Mouse (Mus musculus) gastrocnemius, postnatal 36 days (tissue): ENCODE data around the gene Ptprcap. TPM values are rescaled to one million over a fixed set of nuclear protein-coding genes. Genes with fewer than 3 reads are reported as not detected.
"Not testable (repeated sequence)": the region's sequence is repeated elsewhere in the genome, so short reads cannot be mapped to it uniquely, and the experiment has no call there.

Experiments
- DNase-seq, 2 experiments: peaks; one replicate each; pipeline ENCODE4 v3.0.0; 2022
- intact Hi-C: fragments of 180-260 bp; cut with DNase I; formaldehyde crosslinking; loops from one replicate; pipeline ENCODE4 v1.15.1; 2025
- long read RNA-seq, 2 experiments: library from polyadenylated mRNA; stranded (forward); transcript quantifications; one replicate each; pipeline ENCODE4 v2.0.0; 2021
- total RNA-seq, 2 experiments: library from RNA; stranded (reverse); gene quantifications; 2 replicates each; pipeline ENCODE4 v1.2.3; 2021

Ptprcap gene
- 1 to 10 TPM in 1 of 2 experiments, under 1 TPM in 1; 0.86 to 1.8 TPM for total RNA-seq
- long read RNA-seq, experiment 1: 0 reads
- long read RNA-seq, experiment 2, partial matches to known transcripts: 1 of 7 reads
- long read RNA-seq, experiment 2, other reads (novel, unspliced or antisense): 6 of 7 reads

DNA sequence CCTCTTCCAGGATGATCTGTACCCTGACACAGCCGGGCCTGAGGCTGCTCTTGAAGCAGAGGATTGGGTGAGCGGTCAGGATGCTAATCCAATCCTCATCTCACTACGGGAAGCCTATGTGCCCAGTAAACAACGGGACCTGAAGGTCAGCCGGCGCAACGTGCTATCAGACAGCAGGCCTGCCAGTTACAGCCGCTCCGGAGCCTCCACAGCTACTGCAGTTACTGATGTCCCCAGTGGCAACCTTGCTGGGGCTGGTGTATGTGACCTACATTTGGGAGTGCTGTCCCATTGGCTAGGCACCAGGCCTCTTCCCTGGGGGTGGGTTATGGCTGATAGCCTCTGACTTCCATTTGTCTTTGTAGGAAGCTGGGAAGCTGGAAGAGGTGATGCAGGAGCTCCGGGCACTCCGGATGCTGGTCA, at the start of gene Ptprcap:
Ptprcap (plus strand) TSS at position 373 of the 423 bp plus-strand sequence.
- intact Hi-C loops: no loop called here
- no peak for DNase-seq

DNA sequence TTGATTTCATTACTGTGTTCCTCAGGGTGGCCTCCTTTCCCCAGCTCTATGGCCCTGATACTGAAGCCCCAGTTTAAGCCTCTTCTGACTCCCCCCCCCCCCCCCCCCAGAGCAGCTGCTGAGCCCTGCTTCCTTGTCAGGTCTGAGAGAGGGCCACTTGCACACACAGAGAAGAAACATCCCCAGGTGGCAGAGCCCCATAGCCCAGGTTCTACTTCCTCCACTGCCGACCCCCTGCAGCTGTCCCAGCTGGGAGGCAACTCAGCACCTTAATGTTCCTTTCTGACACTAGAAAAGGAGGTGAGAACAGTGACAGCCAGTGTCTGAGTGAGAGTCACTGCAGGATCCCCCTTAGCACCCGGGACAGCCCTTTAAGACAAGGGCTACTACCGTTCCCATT, 49.6 kb upstream of the Ptprcap start:
- intact Hi-C loops: no loop called here
- no peak for DNase-seq

DNA sequence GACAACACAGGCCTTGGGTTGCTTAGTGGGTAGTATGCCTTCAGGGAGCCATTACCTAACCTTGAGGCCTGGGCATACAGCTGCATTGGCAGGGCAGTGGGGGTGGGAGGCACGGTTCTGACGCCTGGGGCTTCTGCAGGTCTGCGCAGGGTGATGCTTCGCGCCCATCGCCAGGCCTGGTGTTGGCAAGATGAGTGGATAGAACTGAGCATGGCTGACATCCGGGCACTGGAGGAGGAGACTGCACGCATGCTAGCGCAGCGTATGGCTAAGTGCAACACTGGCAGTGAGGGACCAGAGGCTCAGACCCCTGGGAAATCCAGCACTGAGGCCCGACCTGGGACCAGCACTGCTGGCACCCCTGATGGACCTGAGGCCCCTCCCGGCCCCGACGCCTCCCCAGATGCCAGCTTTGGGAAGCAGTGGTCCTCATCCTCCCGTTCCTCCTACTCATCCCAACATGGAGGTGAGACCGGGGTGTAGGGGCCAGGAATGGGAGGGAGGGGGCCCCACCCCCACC, 48.7 kb upstream of the Ptprcap start:
- intact Hi-C loops: no loop called here
- no peak for DNase-seq

DNA sequence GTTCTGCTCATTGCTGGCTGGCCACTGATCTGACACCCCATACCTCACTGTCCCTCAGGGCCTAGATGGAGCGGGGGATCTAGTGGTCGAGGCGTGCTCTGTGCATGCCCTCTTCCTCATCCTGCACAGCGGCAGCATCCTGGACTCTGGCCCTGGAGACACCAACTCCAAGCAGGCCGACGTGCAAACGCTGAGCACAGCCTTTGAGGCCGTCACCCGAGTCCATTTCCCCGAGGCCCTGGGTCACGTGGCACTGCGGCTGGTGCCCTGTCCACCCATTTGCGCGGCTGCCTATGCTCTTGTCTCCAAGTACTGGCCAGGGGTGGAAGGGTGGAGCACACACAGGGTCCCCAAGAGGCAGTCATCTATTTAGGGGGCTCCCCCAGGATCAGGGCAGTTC, 46.8 kb upstream of the Ptprcap start:
- DNase-seq: no peak

DNA sequence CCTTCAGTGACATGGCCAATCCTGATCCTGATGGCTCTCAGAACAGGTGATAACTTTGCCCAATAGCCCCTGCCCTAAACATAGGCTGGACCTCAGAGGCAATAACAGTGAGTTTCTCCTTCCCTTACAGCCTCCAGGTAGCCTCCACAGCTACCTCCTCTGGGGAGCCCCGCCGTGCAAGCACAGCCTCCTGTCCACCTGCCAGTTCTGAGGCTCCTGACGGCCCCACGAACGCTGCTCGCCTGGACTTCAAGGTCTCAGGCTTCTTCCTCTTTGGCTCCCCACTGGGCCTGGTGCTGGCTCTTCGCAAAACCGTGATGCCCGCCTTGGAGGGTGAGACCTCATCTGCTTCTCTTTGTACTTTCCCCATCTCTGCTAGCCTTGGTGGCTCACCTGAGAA, 44.9 kb upstream of the Ptprcap start:
- intact Hi-C loops: no loop called here
- DNase-seq: no peak

More for the DNA sequence above, 46.8 kb upstream of the Ptprcap start:
- intact Hi-C loops: no loop called here

DNA sequence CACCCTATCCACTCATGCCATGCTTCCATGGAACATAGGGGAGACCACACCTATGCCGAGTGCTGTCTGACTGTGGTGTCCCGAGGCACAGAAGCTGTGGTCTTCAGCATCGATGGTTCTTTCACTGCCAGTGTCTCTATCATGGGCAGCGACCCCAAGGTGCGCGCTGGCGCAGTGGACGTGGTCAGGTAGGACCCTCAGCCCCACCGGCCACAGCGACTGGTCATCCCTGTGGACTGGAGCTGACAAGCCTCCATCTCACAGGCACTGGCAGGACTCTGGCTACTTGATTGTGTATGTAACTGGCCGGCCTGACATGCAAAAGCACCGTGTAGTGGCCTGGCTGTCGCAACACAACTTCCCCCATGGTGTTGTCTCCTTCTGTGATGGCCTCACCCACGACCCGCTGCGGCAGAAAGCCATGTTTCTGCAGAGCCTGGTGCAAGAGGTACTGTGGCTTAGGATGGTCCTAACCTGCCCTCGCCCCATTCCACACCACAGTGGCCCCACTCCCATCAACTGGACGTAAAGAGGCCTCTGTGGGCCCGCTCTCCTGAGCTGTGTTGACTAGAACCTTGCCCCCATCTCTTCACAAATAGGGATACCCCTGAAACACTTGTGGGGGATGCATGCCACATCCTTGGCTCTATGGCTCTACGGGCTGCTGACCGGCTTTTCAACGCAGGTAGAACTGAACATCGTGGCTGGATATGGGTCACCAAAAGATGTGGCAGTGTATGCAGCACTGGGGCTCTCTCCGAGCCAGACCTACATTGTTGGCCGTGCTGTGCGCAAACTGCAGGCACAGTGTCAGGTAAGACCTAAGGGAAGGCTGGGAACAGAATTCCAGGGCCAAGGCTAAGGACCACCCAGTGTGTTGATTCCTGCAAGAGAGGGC, 41.1 kb upstream of the Ptprcap start:
- DNase-seq: no peak
- intact Hi-C loops: no loop called here

DNA sequence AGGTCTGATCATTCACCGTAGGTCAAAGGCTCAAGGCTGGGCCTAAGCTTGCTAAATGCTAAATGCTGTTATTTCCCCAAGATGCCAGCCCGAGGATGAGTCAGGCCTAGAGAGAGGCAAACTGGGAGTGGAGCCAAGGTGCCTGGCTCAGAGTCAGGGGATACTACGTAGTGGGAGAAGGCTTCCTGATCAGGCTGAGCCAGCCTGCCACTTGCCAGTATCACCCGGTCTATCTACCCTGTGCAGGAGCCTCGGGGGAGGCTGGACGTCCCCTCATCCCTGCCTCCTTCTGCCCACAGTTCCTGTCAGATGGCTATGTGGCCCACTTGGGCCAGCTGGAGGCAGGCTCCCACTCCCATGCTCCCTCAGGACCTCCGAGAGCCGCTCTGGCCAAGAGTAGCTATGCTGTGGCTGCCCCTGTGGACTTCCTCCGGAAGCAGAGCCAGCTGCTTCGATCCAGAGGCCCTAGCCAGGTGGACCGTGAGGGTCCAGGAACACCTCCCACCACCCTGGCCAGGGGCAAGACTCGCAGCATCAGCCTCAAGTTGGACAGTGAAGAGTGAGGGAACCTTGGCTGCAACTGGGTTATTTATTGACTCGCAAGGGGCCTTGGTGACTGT, 40.1 kb upstream of the Ptprcap start:
- intact Hi-C loops: no loop called here
- DNase-seq: peak; percentile 79 to 80

DNA sequence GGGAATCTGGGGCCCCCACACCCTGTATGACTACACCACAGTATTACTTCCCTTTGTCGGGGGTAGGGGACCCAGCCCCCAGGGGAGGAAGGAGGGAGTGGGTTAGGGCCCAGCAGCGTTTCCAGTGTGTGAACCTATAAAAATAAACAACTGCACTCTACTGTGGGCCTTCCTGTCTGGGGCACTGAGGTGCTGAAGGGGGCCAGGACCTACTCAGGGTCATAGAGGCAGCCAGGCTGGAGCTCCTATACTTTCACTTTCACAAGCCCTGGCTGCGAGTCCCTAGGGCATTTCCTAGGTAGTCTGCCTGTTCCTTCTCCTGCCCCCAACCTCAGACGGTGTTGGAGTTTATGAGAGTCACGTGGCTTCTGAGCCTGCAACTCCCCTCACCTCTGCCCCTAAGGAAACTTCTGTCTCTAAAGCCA, 39.6 kb upstream of the Ptprcap start:
- no peak for DNase-seq
- intact Hi-C loops: no loop called here

DNA sequence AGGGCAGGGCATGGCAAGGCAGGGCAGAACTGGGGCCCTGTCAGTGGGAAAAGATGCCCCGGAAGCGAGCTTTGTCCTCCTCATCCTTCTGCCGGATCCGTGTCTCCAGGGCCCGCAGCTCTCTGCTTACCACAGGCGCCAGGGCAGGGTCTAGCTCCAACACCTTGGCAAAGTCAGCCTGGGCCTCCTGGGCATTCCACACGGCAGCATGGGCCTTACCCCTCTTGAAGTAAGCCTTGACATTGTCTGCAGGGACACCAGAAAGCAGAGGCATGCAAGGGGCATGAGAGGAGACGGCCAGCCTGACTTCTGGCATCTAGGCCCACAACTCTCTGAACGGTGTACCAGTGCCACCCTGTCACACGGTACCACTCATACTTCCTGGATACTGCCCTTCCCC, 38.9 kb upstream of the Ptprcap start:
- no peak for DNase-seq
- intact Hi-C loops: no loop called here

DNA sequence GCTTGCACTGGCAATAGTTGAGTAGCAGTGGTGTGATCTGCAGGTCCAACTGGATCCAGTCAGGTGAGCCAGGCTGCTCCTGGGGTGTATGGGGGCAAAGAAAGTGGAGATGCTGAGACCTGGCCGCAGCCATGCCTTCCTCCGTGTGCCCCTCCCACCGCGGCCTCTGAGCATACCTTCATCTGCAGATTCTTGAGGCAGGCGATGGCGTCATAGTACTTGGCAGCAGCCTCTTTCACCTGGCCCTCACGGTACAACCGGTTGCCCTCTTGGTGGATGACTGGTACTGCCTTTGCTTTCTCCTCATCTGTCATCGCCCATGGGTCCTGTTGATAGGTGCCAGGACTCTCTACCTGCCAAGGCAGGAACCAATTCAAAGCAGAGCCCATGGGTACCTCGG, 38.3 kb upstream of the Ptprcap start:
- intact Hi-C loops: no loop called here

DNA sequence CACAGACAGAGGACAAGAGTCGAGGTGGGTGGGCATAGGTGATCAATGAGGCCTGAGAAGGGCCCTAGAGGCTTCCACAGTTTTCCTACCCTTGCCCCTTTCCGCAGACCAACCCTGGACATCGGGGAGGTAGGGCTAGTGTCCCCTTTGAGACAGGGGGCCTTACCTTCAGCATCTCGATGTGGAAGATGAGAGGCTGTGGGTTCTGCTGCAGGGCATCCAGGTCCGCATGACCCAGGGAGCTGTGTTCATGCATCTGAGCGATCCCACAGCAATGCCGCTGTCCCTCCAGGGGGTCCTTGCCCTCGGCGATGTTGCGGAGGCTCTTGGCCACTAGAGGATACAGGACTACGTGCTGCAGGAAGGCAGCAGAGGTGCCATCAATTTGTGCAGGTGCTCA, 37.6 kb upstream of the Ptprcap start:
- DNase-seq: no peak
- intact Hi-C loops: no loop called here

More for the DNA sequence above, 38.3 kb upstream of the Ptprcap start:
- DNase-seq: no peak

DNA sequence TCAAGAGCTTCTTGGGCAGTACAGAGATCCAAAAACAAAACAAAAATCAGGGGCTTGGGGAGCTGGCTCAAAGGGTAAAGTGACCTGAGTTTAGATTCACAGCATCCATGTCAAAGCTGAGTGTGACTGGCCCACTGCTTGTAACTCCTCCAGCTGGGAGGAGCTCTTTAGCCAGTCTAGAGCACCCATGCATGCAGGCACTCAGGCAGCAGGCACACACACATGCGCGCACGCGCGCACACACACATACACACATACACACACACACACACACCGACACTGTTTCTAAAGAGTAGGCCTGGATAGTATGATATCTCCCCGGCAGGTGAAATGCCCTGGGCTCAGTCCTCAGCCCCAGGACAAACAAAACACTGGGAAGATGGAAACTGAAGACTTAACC, 36.4 kb upstream of the Ptprcap start:
- intact Hi-C loops: no loop called here
- no peak for DNase-seq

DNA sequence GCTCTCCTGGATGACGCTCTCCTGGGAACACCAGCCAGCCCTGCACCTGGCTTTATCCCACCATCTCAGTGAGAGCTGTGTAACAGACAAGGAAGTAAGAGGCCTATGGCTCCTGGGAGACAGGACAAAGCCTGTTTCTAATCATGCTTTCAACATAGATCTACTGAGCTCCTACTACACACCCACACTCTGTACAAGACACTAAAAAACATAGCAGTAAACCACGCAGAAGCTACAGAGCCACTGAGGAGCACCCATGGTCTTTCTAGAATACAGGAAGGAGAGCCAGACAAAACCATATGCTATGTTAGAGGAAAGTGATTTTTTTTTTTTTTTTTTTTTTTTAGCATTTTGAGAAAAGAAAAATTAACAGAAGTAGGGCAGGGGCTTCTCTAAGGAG, 35.1 kb upstream of the Ptprcap start:
- intact Hi-C loops: no loop called here
- DNase-seq: no peak

DNA sequence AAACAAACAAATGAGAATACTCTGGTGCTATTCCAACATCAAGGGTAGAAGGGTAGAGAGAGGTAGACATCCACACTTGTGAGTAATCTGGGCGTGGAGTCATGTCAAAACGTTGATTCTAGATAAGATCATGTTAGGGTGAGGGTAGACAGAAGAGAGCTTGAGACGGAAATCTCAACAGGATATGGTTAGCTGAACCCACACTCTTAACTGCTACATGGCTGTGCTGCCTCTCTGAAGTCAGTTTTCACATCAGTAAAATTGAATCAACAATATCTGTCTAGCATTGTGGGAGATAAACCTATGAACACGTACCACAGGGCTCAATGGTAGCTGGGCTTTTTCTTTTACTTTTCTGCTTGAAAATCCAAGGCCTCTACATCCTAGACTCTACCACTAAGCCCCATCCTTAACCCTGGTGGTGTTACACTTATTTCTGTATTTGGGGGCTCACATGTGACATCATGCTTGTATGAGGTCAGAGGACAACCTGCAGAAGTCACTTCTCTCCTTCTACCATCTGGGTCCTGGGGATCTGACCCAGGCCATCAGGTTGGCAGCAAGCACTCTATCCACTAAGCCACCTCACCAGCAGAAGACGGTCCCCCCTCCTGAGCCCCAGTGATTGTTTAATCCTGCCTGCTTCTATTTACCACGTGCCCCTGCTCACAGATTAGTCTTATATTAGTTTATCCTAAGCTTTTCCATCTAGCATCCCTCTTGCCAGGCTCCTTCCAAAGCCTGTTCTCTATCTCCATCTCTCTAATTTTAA, 33.5 kb upstream of the Ptprcap start:
- intact Hi-C loops: no loop called here
- no peak for DNase-seq

DNA sequence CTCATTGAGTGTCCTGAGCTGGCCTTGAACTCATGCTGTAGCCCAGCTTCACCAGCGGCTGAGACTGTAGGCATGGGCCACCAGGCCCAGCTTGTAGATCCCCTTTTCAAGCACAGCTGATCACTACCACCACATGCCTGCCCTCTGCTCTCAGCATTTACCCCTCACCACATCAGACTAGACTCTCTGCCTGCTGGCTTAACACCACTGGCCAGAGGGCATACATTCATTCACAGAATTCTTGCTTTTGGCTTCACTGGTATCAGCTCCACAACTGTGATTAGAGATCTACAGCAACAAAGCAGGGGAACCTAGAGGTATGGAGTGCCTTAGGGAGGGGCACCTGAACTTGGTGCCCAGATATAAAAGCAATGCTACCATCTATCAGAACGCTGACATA, 32.9 kb upstream of the Ptprcap start:
- no peak for DNase-seq
- intact Hi-C loops: no loop called here

DNA sequence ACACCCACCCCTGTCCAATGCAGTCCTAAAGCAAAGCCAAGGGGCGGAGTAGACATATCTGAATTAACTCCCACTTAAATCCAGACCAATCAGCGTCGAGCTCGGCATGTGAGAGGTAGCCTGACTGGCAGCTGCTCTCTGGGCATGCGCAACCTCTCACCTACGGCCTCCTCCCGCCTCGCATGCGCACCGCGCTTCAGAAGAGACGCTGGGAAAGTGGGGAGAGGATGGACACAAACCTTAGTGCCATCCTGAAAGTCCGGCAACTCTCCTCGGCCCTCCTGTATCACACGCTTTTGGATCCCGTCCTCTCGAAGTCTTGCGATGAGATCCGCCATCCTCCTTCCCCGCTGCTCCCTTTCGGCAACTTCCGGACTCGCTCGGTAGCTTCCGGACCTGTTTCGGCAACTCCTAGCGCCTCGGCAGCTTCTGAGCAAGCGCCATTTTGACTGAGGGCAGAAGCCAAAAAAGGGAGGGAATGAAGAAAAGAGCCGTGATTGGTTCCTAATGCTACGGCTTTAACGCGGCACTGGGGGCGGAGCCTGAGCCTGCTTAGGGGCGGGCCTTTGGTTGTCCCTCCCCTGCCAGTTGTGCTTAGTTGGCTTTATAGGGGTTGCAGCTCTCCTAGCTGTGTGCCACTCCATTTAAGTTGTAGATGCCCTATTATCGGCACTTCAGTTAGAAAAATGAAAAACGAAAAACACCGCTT, 32.2 kb upstream of the Ptprcap start:
- intact Hi-C loops: no loop called here

DNA sequence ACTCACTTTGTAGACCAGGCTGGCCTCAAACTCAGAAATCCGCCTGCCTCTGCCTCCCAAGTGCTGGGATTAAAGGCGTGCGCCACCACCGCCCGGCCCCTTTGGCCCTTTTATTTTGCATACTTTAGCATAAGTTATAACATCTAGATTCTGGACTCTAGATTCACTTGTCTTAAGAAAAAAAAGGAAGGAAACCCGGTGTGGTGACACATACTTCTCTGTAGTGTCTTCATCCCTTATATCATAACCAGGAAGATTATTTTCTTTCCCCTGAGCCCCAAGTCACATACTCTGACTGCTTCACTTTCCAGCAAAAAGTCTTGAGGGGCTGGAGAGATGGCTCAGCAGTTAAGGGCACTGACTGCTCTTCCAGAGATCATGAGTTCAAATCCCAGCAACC, 31.5 kb upstream of the Ptprcap start:
- DNase-seq, intact Hi-C loops: not testable (repeated sequence)

More for the DNA sequence above, 32.2 kb upstream of the Ptprcap start:
- DNase-seq: peak; percentile 95 to 98

DNA sequence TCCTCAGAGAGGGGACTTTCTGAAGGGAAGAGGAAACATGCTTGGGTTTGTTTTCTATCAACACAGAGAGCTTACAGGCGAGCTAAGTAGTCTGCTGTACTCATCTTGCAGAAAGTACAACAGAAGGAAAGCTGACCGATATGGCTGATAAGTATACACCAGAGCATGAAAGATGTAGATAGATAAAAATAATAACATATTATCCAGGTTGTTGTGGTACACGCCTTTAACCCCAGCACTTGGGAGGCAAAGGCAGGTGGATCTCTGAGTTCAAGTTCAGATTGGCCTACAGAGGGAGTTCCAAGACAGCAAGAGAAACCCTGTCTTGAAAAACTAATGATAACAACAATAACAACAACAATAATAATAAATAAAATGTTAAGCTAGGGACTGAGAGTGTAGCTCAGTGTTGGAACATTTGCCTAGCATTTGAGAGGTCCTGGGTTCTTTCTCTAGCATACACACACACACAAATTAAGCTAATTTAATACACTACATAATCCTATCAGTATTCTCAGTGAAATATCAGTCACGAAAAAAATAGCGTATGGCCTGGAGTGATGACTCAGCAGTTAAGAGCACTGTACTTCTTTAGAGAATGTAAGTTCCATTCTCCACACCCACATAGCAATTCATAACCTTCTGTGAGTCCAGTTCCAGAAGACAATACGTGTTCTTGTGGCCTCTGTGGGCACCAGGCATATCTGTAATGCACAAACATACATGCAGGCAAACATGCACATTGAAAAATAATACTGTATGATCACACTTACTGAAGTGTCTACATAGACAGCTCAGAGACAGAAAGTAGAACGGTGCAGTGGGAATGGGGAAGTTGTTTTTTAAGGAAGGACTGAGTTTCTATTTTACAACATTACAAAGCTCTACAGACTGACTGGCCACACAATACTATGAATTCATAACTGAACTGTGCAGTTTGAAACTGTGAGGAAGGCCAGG, 30.7 kb upstream of the Ptprcap start:
- intact Hi-C loops: no loop called here
- no peak for DNase-seq

DNA sequence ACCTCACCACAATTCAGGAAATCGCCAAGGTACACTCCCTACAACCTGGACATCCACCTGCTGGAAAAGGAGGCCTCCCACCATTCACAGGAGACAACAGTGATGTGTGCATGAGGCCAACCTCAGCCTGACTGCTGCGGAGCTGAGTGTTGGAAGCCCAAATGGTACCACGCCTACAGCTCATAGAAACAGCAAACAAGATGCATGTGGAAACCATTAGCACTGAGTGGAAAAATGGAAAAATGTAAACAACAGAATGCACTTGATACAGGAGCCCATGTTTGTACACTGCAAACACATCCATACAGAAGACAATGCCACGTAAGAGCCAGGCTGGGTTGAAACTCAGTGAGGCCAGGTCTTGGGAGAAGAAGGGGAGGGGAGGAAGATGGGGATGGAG, 29.0 kb upstream of the Ptprcap start:
- intact Hi-C loops: no loop called here
- DNase-seq: no peak
